Mouse (Mus musculus): Measurements from ENCODE around the gene Umodl1. TPM values are rescaled to one million over a fixed set of nuclear protein-coding genes. Genes with fewer than 3 reads are reported as not detected.
A peak's percentile ranks its signal among the peaks of the same experiment; 100 is the strongest.

The Umodl1 gene
- polyA plus RNA-seq, 1 experiment from 2014 or later: not detected

GRCm38 (mm10) chr17:31028821-31029370 lies 74.5 kb downstream of the Umodl1 start:
- no peak for ATAC-seq (ENCODE audit: insufficient read depth, low FRiP score, low read depth)
- Histone ChIP-seq H3K9me3 (no peaks in the 10 kb centered on the region), H3K4me3 (replicated peaks) (no peak overlapping the region), H3K9ac (no peak overlapping the region), H3K4me1 (no peaks in the 10 kb centered on the region), H3K36me3 (no peaks in the 10 kb centered on the region), H3K27me3 (replicated peaks) (no peaks in the 10 kb centered on the region), H3K4me2 (no peak overlapping the region), H3K27ac (no peak overlapping the region)
- whole genome bisulfite sequencing: 76% methylated on average over 9 of the region's 9 CpGs

- no peak for ATAC-seq (ENCODE audit: insufficient read depth, low FRiP score, low read depth)
- Histone ChIP-seq H3K36me3 (no peaks in the 10 kb centered on the region), H3K9ac (no peak overlapping the region), H3K4me1 (no peaks in the 10 kb centered on the region), H3K4me2 (no peak overlapping the region), H3K9me3 (no peaks in the 10 kb centered on the region), H3K4me3 (replicated peaks) (no peak overlapping the region), H3K27ac (no peak overlapping the region), H3K27me3 (replicated peaks) (no peaks in the 10 kb centered on the region)
- 81% methylated on average over 4 of the region's 4 CpGs for WGBS
Measured at GRCm38 (mm10) chr17:31029407-31029806, 75.0 kb downstream of the Umodl1 start.

DNA sequence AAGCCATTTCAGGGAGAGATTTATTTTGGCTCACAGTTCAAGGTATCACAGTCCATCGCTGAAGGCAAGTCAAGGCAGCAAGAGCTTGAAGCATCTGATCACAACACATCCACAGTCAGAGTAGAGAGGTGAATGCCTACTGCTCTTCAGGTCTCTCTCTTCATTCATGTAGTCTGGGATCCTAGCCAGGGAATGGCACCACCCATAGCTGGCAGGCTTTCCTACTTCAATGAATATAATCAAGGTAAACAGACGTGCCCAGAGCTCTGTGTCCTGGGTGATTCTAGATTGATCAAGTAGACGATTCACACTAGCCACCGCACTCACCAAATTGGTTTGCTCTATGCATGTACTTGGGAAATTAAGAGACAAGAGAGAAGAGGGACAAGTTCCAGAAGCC lies 77.9 kb downstream of the Umodl1 start:
- Histone ChIP-seq H3K9me3 (no peaks in the 10 kb centered on the region), H3K27me3 (replicated peaks) (no peaks in the 10 kb centered on the region), H3K4me3 (replicated peaks) (no peak overlapping the region), H3K9ac (no peak overlapping the region), H3K36me3 (no peaks in the 10 kb centered on the region), H3K4me1 (no peaks in the 10 kb centered on the region), H3K4me2 (no peak overlapping the region), H3K27ac (no peak overlapping the region)
- ATAC-seq (ENCODE audit: insufficient read depth, low FRiP score, low read depth): no peak
- 87% methylated on average over 4 of the region's 4 CpGs for WGBS

GRCm38 (mm10) chr17:31033251-31033650 lies 78.8 kb downstream of the Umodl1 start:
- Histone ChIP-seq H3K27me3 (replicated peaks) (no peaks in the 10 kb centered on the region), H3K4me3 (replicated peaks) (no peak overlapping the region), H3K9ac (no peak overlapping the region), H3K4me2 (no peak overlapping the region), H3K27ac (no peak overlapping the region), H3K4me1 (no peaks in the 10 kb centered on the region), H3K9me3 (no peaks in the 10 kb centered on the region), H3K36me3 (no peaks in the 10 kb centered on the region)
- 64% methylated on average over 2 of the region's 2 CpGs for WGBS
- no peak for ATAC-seq (ENCODE audit: insufficient read depth, low FRiP score, low read depth)

GRCm38 (mm10) chr17:31034165-31034564 lies 79.7 kb downstream of the Umodl1 start:
- Histone ChIP-seq H3K4me1 (no peaks in the 10 kb centered on the region), H3K36me3 (no peaks in the 10 kb centered on the region), H3K4me2 (no peak overlapping the region), H3K27ac (no peak overlapping the region), H3K9ac (no peak overlapping the region), H3K27me3 (replicated peaks) (no peaks in the 10 kb centered on the region), H3K4me3 (replicated peaks) (no peak overlapping the region), H3K9me3 (no peaks in the 10 kb centered on the region)
- peak; percentile 77; the same call in 1 of the 2 replicates for ATAC-seq (ENCODE audit: insufficient read depth, low FRiP score, low read depth)
- WGBS: 60% methylated on average over 5 of the region's 5 CpGs

DNA sequence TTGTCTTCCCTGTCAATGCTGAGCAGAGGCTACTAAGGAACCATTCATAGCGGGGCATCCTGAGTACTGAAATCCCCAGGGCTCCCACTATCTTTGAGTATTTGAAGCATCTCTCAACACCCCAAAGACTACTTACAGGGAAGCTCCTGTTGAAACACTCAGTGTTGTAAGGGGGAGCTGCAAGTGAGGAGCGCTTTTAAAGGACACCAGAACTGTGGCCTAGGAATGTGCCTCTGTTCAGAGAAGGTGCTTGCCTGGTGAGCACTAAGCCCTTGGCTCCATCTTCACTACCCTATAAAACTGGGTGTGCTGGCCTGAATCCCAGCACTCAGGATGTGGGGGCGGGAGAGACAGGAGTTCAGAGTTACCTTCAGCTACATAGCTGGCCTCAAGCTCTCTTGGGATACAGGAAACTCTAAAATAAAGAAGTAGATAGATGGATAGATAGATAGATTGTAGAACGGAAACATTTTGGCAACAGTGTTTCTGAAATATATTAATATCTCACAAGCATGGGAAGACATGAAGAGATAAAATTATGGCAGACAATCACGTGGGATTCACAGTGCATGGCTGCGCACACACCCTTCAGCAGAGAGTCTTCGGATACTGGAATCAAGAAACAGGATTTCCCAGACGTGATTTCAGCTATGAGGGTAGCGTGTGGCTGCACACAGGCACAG lies 80.4 kb downstream of the Umodl1 start:
- ATAC-seq (ENCODE audit: insufficient read depth, low FRiP score, low read depth): no peak
- no peaks in the 10 kb centered on the region for H3K27me3 ChIP-seq (replicated peaks)
- H3K27ac ChIP-seq: no peak overlapping the region
- no peak overlapping the region for H3K4me3 ChIP-seq (replicated peaks)
- no peaks in the 10 kb centered on the region for H3K9me3 ChIP-seq
- no peaks in the 10 kb centered on the region for H3K36me3 ChIP-seq
- no peak overlapping the region for H3K4me2 ChIP-seq
- H3K4me1 ChIP-seq: no peaks in the 10 kb centered on the region
- no peak overlapping the region for H3K9ac ChIP-seq
- 81% methylated on average over 9 of the region's 9 CpGs for WGBS

GRCm38 (mm10) chr17:31036168-31036876 lies 81.9 kb downstream of the Umodl1 start:
- Histone ChIP-seq H3K4me1 (no peaks in the 10 kb centered on the region), H3K9me3 (no peaks in the 10 kb centered on the region), H3K27me3 (replicated peaks) (no peaks in the 10 kb centered on the region), H3K27ac (no peak overlapping the region), H3K4me2 (no peak overlapping the region), H3K4me3 (replicated peaks) (no peak overlapping the region), H3K9ac (no peak overlapping the region), H3K36me3 (no peaks in the 10 kb centered on the region)
- ATAC-seq (ENCODE audit: insufficient read depth, low FRiP score, low read depth): no peak
- 79% methylated on average over 22 of the region's 22 CpGs for WGBS

- Histone ChIP-seq H3K9ac (no peak overlapping the region), H3K4me1 (no peaks in the 10 kb centered on the region), H3K9me3 (no peaks in the 10 kb centered on the region), H3K4me3 (replicated peaks) (no peak overlapping the region), H3K27ac (no peak overlapping the region), H3K27me3 (replicated peaks) (no peaks in the 10 kb centered on the region), H3K4me2 (no peak overlapping the region), H3K36me3 (no peaks in the 10 kb centered on the region)
- WGBS: 71% methylated on average over 8 of the region's 8 CpGs
- ATAC-seq (ENCODE audit: insufficient read depth, low FRiP score, low read depth): no peak
Measured at GRCm38 (mm10) chr17:31037331-31037730, 82.9 kb downstream of the Umodl1 start.

- no peak for ATAC-seq (ENCODE audit: insufficient read depth, low FRiP score, low read depth)
- 76% methylated on average over 4 of the region's 4 CpGs for WGBS
Measured at GRCm38 (mm10) chr17:31038381-31038780, 83.9 kb downstream of the Umodl1 start.

GRCm38 (mm10) chr17:31039626-31040025 lies 85.2 kb downstream of the Umodl1 start:
- ATAC-seq (ENCODE audit: insufficient read depth, low FRiP score, low read depth): no peak
- Histone ChIP-seq H3K27me3 (replicated peaks) (no peaks in the 10 kb centered on the region), H3K4me2 (no peak overlapping the region), H3K4me1 (no peaks in the 10 kb centered on the region), H3K9me3 (no peaks in the 10 kb centered on the region), H3K27ac (no peak overlapping the region), H3K4me3 (replicated peaks) (no peak overlapping the region), H3K9ac (no peak overlapping the region), H3K36me3 (no peaks in the 10 kb centered on the region)
- 61% methylated on average over 7 of the region's 7 CpGs for WGBS

More at GRCm38 (mm10) chr17:31038381-31038780, 83.9 kb downstream of the Umodl1 start:
- Histone ChIP-seq H3K9ac (no peak overlapping the region), H3K27me3 (replicated peaks) (no peaks in the 10 kb centered on the region), H3K4me3 (replicated peaks) (no peak overlapping the region), H3K4me1 (no peaks in the 10 kb centered on the region), H3K27ac (no peak overlapping the region), H3K9me3 (no peaks in the 10 kb centered on the region), H3K4me2 (no peak overlapping the region), H3K36me3 (no peaks in the 10 kb centered on the region)

DNA sequence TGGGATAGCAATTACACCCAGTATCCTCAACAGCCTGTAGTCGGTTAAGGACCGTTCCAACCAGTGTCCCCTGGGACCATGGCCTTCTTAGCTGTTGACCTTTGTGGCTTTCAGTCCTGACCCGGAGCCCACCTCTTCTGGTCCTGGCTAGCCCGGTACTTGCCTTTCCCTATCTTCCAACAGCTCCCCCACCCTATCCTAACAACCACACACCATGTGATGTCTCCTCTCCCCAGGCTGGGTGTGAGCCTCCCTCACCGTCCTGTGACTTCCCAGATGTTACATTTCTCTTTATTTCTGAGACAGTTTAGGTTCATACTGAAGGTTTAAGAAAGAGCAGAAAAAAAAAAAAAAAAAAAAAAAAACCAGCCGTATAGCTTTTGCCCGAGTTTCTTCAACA lies 86.0 kb downstream of the Umodl1 start:
- Histone ChIP-seq H3K4me3 (replicated peaks) (no peak overlapping the region), H3K27me3 (replicated peaks) (no peaks in the 10 kb centered on the region), H3K9me3 (no peaks in the 10 kb centered on the region), H3K36me3 (no peaks in the 10 kb centered on the region), H3K9ac (no peak overlapping the region), H3K4me1 (no peaks in the 10 kb centered on the region), H3K27ac (no peak overlapping the region), H3K4me2 (no peak overlapping the region)
- no peak for ATAC-seq (ENCODE audit: insufficient read depth, low FRiP score, low read depth)
- 58% methylated on average over 7 of the region's 7 CpGs for WGBS

- H3K9ac ChIP-seq: no peak overlapping the region
- H3K4me1 ChIP-seq: no peaks in the 10 kb centered on the region
- no peaks in the 10 kb centered on the region for H3K27me3 ChIP-seq (replicated peaks)
- H3K4me3 ChIP-seq (replicated peaks): no peak overlapping the region
- H3K36me3 ChIP-seq: no peaks in the 10 kb centered on the region
- no peak overlapping the region for H3K4me2 ChIP-seq
- 59% methylated on average over 2 of the region's 2 CpGs for WGBS
- H3K27ac ChIP-seq: no peak overlapping the region
- no peaks in the 10 kb centered on the region for H3K9me3 ChIP-seq
- ATAC-seq (ENCODE audit: insufficient read depth, low FRiP score, low read depth): no peak
Measured at GRCm38 (mm10) chr17:31042751-31043150, 88.3 kb downstream of the Umodl1 start.
